Mouse (Mus musculus) small intestine, adult 2 months (tissue): ENCODE data around the gene Pgam1.

ENCODE experiments used
- CTCF ChIP-seq: fragments of 200-500 bp; IDR thresholded peaks from 2 replicates; pipeline ENCODE4 v1.5.1; 2012; ENCODE audit warnings: low read depth, mild to moderate bottlenecking, control low read depth, inconsistent platforms, low read length, moderate library complexity, mixed read lengths; ENCODE audit not compliant: insufficient replicate concordance, insufficient read length; ENCODE audit errors: extremely low read depth
- POLR2A ChIP-seq: fragments of 200-500 bp; IDR thresholded peaks from 2 replicates; pipeline ENCODE4 v1.6.1; 2012; ENCODE audit warnings: low read depth, mild to moderate bottlenecking, control low read depth, inconsistent platforms, low read length, moderate library complexity

DNA sequence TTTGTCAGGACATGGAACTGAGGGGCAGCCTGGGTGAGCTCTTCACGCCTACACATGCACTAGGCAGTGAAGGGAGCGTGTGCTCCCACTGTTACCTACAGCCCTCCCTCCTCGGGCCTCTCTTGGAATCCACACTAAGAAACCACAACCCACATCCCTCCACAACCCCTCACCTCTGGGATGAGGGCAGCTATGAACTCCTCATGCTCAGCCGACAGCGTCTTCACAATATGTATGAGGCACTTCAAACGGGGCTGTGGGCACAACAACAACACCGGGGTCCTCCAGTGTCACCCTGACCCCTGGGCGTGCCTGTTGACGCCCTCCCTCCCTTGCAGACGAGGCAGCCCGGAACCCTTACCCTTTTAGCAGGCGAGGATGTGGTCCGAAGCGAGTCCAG is 37.4 kb upstream of the Pgam1 start:
- no peak for TF ChIP-seq POLR2A
- TF ChIP-seq CTCF, result no peak
